In the genomic region with DNA sequence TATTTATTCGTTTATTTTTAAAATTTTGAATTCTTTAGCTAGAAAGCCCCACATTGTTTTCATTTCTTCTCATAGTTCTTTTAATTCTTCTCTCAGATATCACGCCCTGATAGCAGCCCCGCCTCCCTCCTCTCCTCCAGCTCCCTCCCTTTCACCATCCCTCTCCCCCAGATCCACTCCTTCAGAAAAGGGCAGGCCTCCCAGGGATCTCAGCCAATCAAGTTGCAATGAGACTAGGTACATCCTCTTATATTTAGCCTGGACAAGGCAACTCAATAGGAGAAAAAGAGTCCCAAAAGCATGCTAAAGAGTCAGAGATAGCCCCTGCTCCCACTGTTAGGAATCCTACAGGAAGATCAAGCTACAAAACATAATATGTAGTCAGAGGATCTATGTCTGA, we compare ENCODE assay signal across 12 mouse cellular contexts. TPM values are rescaled to one million over a fixed set of nuclear protein-coding genes. Genes with fewer than 3 reads are reported as not detected.
"Had no signal": no experiment of that assay in that cellular context is flagged by ENCODE, and none has a peak within 500 bp of the region (broad histone marks: within the 10 kb centered on the region; RNA-seq: fewer than 3 reads in every experiment).

No protein-coding gene starts in this region.

- DNase-seq: lung, adult 2 months; lung, postnatal 14 days; lung, postnatal 36 days; retina, postnatal 1 day; right cerebral cortex, adult 18-20 months; right cerebral cortex, postnatal 25 days; thymus, adult 2 months; thymus, postnatal 25 days; thymus, postnatal 4 days had no signal

RNA-seq across cellular contexts. Expression of a gene that starts 9.1 kb away (rescaled TPM):
- total RNA-seq: midbrain, postnatal 0 days had no signal

RNA-seq across cellular contexts. Expression of a gene that starts 19.1 kb away (rescaled TPM):
- total RNA-seq: megakaryocyte progenitor cell, adult 5-6 weeks; midbrain, postnatal 0 days; monocyte, adult 5-6 weeks had no signal

RNA-seq across cellular contexts. Expression of a gene that starts 19.3 kb away (rescaled TPM):
- total RNA-seq: megakaryocyte progenitor cell, adult 5-6 weeks; midbrain, postnatal 0 days had no signal
